Mouse (Mus musculus) cerebellum, postnatal 4 days (tissue): ENCODE measurements around the gene Slc22a23.
"Not testable (repeated sequence)": the region's sequence is repeated elsewhere in the genome, so short reads cannot be mapped to it uniquely, and the experiment has no call there.

ENCODE experiments used
- DNase-seq, 2 experiments: peaks; one replicate each; pipeline ENCODE4 v3.0.0; 2022; ENCODE audit warnings: low spot score in 2 of 2, mixed read lengths in 1 of 2

The Slc22a23 gene

GRCm38 (mm10) chr13:34345128-34346085 is at the start of gene Slc22a23:
Gene Slc22a23, minus strand, starts transcription at chr13:34345182.
- DNase-seq: peak; percentile 53 to 80

GRCm38 (mm10) chr13:34394305-34394704 is 49.3 kb upstream of the Slc22a23 start:
- DNase-seq: not testable (repeated sequence)

DNA sequence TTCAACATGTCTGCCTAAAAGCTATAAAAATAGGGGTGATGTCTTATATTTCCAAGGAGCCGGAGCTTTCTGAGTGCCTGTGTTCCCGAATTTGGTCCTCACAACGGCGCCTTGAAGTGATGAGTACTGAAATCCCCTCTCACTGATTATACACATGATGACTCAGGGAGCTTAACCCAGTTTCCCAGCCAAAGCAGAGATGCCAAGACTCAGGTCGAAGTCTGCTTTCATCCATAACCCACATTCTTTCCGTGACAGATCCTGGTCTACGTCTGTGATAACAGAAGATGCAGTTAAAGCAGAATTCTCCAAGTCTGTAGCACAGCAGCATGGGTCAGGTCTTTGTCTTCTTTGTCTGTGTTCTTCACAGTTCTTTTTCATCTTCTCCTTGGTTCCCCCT is 47.4 kb upstream of the Slc22a23 start:
- no peak for DNase-seq

DNA sequence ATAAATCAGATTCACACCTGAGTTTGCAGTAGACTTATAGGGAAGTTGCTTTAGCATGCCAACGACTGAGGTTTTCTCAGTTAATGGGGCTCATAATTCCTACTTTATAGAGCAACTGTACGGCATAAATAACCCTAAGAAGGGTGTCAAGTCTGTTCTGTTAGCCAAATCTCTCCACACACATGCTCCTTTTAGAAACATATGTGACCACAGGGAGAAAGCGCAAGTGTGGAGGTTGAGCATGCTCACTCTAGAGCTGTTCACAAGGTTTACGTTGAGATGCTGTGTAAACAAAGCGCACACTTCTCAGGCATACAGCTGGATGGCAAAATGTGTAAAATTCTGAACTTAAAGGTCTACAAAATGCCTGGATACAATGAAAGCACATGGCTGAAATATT is 43.2 kb upstream of the Slc22a23 start:
- no peak for DNase-seq

DNA sequence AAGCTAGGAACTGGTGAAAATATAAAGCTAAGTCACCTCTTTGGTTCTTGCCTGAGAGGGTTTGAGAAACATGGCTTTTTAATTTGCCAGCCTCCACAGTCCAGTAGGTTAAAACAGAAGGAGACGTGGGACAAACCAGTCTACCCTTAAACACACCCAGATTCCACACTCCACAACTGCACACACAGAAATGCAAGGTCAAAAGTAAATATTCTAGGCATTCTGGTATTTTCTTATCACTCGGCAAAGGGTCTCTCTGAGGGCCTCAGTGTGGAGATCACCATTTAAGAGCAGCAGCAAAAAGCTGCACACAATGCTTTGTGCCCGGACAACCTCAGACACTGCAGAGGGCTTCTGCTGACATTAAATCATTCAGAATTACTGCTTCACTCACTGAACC is 38.4 kb upstream of the Slc22a23 start:
- no peak for DNase-seq

GRCm38 (mm10) chr13:34378926-34379325 is 33.9 kb upstream of the Slc22a23 start:
- peak in 1 of 2 experiments; percentile 49 for DNase-seq

DNA sequence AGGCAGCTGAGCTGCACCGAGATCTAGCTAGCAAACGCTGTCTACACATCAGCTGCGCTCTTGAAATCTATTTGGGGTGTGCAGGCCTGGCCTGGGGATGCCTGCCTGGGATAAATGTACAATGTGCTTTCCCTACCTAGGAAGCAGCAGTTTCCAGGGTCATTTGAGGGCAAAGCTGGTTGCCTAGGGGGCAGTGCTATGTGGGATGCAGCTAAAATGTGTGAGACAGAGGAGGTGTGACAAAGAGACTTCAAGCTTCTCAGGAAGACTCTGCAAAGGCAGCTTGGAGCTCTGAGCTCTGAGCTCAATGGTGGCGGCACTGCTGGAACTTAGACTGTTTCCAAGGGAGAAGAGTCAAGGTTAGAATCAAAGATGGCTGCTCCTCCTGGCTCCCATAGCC is 30.2 kb upstream of the Slc22a23 start:
- DNase-seq: no peak

DNA sequence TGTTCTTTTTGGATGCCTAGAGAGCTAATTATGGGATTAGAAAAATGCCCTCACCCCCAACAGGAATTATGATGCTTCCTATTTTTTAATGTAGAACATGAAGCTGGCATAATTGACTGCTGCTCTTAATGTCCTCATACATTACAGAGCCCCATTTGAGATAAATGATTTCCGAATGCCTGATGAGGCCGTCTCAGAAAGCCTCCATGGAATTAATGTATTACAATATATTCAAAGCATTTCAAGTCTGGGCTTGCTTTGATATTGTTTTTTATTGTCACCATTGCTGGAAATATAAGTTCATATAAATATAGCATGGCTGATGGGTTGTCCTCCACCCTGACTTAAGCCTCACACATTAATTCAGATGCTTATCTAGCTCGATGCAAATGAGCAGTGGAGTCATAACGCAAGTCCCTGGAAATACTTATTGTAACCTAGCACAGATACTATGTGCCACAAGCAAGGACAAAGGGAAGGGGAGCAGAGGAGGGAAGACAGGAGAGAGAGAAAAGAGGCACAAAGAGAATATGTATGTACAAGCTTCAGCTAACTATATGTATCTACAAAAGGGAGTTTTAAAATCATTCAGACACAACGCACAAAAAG is 28.0 kb upstream of the Slc22a23 start:
- no peak for DNase-seq

DNA sequence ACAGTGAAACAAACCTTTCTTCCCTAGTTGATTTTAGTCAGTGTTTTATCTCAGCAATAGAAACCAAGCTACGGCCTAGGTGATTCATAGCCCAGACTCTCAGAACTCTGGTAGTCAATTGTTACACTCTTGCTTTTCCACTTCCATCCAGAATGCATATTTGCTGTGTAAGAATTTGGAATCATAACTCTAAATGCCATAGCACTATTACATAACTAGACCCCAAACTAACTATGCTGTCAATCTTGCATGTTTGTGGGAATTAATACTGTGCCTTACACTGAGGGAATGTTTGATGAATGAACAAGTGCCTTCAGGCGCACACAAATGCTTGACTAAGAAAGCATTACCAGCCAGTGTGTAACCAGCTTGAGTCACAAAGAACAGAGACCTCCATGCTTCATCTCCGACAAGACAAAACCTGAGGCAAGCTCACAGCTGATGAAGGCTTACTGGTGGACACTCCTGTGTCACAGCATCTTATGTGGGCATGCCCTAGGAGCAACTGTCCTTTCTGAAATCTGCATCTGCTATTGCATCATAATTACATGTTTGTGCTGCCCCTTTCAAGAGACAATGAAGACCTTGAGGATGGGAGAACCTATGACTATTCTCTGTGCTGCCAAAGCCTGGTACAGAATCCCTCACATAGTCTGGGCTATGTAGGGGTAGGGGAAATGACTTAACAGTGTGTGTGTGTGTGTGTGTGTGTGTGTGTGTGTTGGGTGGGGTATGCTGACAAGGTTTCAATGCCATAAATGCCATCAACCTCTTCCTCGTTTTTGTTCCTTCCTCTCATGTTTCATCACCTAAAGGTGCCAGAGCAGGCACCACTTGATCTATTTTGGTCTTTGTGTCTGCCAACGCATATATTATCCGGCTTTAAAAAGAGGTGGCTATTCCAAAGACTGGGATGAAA is 27.2 kb upstream of the Slc22a23 start:
- DNase-seq: no peak

GRCm38 (mm10) chr13:34370281-34370825 is 25.4 kb upstream of the Slc22a23 start:
- no peak for DNase-seq

DNA sequence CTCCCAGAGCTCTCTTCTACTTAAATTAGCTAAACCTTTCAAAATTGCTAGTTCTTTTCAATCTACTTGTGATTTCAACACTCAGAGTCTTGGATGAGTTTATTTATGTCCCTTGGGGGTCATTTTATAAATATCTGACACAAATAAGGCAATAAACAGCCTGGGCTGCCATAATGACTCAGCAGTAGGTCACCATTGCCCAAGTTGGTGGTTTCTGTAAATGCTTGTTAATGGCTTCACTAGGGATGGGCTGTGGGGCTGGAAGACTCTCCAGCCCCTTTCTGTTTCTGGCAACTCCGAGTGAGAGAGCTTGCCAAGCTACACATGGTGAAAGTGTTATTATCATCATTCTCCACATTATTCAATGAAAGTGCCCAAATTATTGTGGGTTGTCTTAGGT is 20.2 kb upstream of the Slc22a23 start:
- no peak for DNase-seq

DNA sequence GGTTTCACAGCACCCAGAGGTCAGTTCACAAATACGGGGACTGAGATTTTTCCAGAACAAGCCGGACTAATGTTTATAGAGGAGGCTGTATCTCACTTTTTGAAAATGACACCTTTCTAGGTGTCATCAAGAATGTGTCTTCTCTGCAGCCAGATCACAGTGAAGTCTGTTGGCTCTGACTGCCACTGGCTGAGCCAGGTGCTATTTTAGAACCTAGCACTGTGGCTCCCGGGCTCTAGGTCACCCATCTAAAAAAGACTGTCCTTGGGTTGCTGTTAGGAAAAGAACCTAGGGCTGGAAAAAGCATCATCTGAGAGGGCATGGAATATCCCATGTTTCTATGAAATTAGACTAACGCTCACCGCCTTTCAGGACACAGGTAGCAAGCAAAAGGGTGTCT is 10.7 kb upstream of the Slc22a23 start:
- no peak for DNase-seq

DNA sequence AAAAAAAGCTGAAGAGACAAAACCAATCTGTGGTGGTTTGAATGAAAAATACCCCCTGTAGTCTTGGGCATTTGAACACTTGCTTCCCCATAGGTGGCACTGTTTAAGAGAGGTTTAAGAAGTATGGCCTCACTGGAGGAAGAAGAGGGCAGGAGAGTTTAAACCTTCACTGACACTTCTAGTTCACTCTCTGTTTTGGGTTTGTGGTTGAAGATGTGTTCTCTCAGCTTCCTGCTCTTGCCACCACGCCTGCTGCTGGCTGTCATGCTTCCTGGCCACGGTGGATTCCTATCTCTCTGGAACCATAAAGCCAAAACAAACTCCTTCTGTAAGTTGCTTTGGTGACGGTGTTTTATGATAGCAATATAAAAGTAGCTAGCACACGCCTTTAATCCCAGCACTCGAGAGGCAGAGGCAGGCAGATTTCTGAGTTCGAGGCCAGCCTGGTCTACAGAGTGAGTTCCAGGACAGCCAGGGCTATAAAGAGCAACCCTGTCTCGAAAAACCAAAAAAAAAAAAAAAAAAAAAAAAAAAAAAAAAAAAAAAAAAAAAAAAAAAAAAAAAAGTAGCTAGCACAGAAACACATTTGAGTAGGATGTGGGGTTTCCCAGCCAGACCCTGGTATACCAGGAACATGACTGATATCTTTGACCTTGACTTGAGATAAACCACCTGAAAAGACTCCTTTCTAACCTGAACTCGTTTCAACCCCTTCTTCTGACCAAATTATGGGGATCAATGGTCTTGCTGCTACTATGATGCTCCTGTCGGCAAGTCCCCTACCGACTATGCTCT is 10.0 kb upstream of the Slc22a23 start:
- DNase-seq: no peak

GRCm38 (mm10) chr13:34353241-34353640 is 8.3 kb upstream of the Slc22a23 start:
- no peak for DNase-seq

DNA sequence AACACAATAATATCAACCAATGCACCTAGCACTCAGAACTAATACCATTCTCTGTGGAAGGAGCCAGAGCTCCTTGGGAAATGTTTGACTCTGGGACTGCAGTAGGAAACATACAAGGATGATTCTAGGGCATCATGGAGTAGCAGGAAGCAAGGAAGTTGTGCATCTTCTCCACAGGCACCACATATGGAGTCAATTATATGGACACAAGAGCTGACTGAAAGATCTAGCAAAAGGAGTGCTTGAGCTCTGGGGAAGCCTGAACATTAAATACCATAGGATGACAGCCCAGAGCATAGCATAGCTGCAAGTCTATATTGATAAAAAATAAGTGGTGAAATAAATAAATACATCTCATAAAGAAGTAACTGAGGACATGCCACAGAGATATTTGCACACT is 6.5 kb upstream of the Slc22a23 start:
- DNase-seq: no peak

GRCm38 (mm10) chr13:34347960-34348889 is 3.2 kb upstream of the Slc22a23 start:
- no peak for DNase-seq

DNA sequence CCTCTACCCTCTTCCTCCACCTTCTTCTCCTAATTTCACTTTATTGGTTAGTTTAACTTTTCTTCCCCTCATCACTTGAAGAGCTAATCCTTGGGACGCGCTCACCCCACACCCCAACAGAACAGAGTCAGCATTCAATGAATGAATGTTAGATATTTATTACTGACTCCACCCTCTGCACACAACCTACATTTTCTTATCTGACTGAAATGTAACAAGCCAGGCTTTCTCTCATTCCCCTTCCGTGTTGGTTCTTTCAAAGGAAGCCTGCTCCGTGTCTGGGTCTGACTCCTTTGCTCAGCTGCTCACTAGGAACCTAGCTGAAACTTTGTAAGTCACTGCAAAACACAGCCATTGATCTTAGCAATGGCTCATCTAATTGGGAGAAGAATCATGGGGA is 1.8 kb upstream of the Slc22a23 start:
- no peak for DNase-seq

DNA sequence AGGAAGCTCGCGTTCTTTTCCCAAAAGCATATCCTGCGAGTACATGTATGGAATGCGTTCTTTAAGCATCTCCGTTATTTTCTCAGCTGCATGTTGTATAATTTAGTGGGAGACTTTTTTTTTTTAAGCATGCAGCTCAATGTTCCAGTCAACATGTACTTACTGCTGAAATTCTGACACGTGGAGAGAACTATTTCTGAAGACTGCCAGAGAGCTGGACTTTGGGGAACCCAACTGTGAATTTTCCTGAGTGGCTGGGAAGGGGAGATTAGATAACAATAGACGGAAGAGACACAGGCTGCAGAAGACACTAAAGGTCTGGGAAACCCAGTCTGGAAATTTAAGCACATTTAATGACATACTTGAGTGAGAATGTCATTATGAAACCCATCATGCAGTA is 1.3 kb upstream of the Slc22a23 start:
- no peak for DNase-seq

DNA sequence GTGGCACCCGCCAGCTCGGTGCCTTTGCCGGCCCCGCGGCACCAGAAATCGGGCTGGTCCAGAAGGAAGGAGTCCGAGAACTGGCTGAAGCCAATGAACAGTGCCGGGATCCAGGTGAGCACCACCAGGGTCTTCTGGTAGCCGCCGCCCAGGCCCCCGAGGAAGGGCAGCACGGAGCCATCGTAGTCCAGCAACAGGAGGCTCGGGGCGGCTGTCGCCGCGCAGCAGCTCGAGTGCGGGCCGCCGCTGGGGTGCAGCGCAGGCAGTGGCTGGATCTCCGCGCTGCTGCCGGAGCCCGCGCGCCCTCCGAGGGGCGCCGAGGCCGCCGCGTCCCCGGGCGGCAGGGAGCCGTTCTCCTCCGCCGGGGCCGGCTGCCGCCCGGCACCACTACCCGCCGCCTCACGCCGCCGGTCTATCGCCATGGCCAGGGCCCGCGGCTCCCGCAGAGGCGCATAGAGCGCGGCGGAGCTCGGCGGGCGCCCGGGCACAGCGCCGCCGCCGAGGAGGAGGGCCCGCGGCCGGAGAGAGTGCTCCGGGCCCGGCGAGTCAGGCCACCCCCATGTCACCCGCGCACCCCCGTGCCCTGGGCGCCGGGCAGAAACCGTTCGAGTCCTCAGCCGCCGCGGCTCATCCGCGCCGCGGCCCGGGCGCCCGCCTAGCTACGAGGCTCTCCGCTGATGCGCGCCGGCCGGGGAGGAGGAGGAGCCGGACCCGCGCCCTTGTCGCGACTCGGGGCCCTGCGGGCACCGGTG is 430 bp downstream of the Slc22a23 start:
- DNase-seq: peak; percentile 33 to 53
